Mouse (Mus musculus): ENCODE measurements around the gene Btbd18. TPM values are rescaled to one million over a fixed set of nuclear protein-coding genes. Genes with fewer than 3 reads are reported as not detected.

The Btbd18 gene
- not detected for total RNA-seq (2022)

GRCm38 (mm10) chr2:84658806-84659205 is at the start of gene Btbd18:
TSS of gene Btbd18 (plus strand) at chr2:84659079.
- no peak for DNase-seq (ENCODE audit: low spot score)

- DNase-seq (ENCODE audit: low spot score): no peak
Observed at GRCm38 (mm10) chr2:84612764-84613163, 46.1 kb upstream of the Btbd18 start.

- peak; percentile 75 for DNase-seq (ENCODE audit: low spot score)
Observed at GRCm38 (mm10) chr2:84617637-84618515, 41.0 kb upstream of the Btbd18 start.

GRCm38 (mm10) chr2:84618914-84619313 is 40.0 kb upstream of the Btbd18 start:
- no peak for DNase-seq (ENCODE audit: low spot score)

- DNase-seq (ENCODE audit: low spot score): no peak
Observed at GRCm38 (mm10) chr2:84619646-84620340, 39.1 kb upstream of the Btbd18 start.

- no peak for DNase-seq (ENCODE audit: low spot score)
Observed at GRCm38 (mm10) chr2:84622668-84623067, 36.2 kb upstream of the Btbd18 start.

GRCm38 (mm10) chr2:84623428-84624119 is 35.3 kb upstream of the Btbd18 start:
- DNase-seq (ENCODE audit: low spot score): no peak

- no peak for DNase-seq (ENCODE audit: low spot score)
Observed at GRCm38 (mm10) chr2:84624201-84624600, 34.7 kb upstream of the Btbd18 start.

GRCm38 (mm10) chr2:84626366-84626975 is 32.4 kb upstream of the Btbd18 start:
- DNase-seq (ENCODE audit: low spot score): no peak

- no peak for DNase-seq (ENCODE audit: low spot score)
Observed at GRCm38 (mm10) chr2:84627036-84627435, 31.8 kb upstream of the Btbd18 start.

GRCm38 (mm10) chr2:84632001-84632400 is 26.9 kb upstream of the Btbd18 start:
- DNase-seq (ENCODE audit: low spot score): no peak

GRCm38 (mm10) chr2:84632999-84633398 is 25.9 kb upstream of the Btbd18 start:
- no peak for DNase-seq (ENCODE audit: low spot score)

GRCm38 (mm10) chr2:84634006-84634405 is 24.9 kb upstream of the Btbd18 start:
- no peak for DNase-seq (ENCODE audit: low spot score)

- no peak for DNase-seq (ENCODE audit: low spot score)
Observed at GRCm38 (mm10) chr2:84634934-84635482, 23.9 kb upstream of the Btbd18 start.

- peak; percentile 96 for DNase-seq (ENCODE audit: low spot score)
Observed at GRCm38 (mm10) chr2:84635611-84636010, 23.3 kb upstream of the Btbd18 start.

GRCm38 (mm10) chr2:84636231-84636741 is 22.6 kb upstream of the Btbd18 start:
- peak; percentile 73 for DNase-seq (ENCODE audit: low spot score)

GRCm38 (mm10) chr2:84637452-84638165 is 21.3 kb upstream of the Btbd18 start:
- no peak for DNase-seq (ENCODE audit: low spot score)

- DNase-seq (ENCODE audit: low spot score): peak; percentile 84
Observed at GRCm38 (mm10) chr2:84638428-84639220, 20.3 kb upstream of the Btbd18 start.

GRCm38 (mm10) chr2:84640833-84641232 is 18.0 kb upstream of the Btbd18 start:
- DNase-seq (ENCODE audit: low spot score): no peak

GRCm38 (mm10) chr2:84646138-84646537 is 12.7 kb upstream of the Btbd18 start:
- no peak for DNase-seq (ENCODE audit: low spot score)

Measured in heart, adult 8-10 months (tissue).